Mouse (Mus musculus): ENCODE data around the gene Slc27a3.

The Slc27a3 gene

DNA sequence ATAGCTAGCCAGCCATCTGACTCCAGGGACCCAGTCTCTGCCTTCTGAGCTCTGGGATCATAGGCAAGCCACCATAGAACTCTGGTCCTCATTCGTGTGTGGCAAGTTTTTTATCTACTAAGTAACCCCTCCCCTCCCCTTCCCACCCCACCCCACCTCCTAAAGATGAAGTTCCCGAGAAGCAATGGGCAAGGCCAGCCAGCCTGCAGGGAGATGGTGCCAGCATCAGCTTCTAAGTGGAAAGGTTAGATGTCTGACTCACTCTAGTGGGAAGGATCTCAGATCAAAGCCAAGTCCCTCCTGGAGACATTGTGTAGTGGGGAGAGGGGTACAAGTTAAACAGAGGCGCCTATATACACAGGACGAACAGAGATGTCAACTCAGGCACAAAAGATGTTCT lies 1.3 kb upstream of the Slc27a3 start:
- DNase-seq (ENCODE audit: low spot score in 2 of 2), result no peak

DNA sequence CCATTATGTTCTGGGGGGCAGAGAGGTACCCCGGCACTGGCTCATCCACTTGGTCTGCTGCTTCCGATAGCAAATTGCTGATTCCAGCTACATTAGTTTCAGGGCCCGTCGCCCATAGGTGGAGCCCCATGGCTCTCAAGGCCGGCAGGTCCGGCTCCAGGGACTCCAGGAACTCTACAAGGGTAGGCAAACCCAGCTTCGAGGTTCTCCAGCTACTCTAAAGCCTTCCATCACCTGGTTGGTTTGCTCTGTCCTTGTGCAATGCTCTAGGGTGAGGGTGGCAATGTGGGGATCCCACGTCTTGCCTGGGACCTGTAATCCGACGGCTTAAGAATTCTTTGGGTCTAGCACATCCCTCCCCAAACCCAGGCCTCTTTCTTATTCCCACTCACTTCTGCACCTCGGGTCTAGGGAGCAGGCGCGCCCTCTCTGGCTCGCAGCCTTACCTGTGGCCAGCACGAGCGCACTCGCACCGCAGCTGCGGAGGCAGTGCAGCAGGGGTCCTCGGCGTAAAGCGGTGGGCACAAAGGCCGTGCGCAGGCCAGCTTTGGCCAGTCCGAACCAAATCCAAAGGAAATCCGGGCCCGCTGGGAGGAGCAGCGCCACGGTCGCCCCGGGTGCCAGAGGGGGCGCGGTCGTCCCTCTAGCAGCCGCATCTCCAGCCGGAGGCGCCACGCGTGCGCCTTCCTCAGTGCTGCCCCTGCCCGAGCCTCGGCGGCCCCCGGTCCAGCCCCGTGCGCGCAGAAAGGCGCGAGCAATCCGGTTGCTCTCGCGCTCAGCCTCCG lies 820 bp downstream of the Slc27a3 start:
- no peak for DNase-seq (ENCODE audit: low spot score in 2 of 2)

DNA sequence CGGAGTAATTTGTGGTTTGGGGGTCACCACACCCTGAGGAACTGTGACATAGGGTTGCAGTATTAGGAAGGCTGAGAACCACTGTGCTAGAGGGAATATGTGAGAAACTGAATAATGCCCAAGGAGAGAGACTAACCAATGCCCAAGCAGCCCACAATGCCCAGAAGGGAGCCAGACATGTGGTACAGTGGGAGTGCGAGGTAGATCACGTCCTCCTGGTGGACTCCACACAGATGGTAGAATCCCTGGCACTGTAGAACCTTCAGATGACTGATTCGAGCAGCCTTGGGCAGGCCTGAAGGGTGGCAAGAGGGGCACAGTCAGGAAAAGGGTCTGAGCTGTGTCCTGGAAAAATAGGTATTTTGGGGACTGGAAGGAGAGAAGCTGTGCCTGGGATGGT lies 1.5 kb downstream of the Slc27a3 start:
- no peak for DNase-seq (ENCODE audit: low spot score in 2 of 2)

GRCm38 (mm10) chr3:90387483-90387882 lies 2.3 kb downstream of the Slc27a3 start:
- no peak for DNase-seq (ENCODE audit: low spot score in 2 of 2)

- DNase-seq (ENCODE audit: low spot score in 2 of 2), result no peak
Measured at GRCm38 (mm10) chr3:90386817-90387216, 2.9 kb downstream of the Slc27a3 start.

GRCm38 (mm10) chr3:90384851-90385375 lies 4.8 kb downstream of the Slc27a3 start:
- no peak for DNase-seq (ENCODE audit: low spot score in 2 of 2)

DNA sequence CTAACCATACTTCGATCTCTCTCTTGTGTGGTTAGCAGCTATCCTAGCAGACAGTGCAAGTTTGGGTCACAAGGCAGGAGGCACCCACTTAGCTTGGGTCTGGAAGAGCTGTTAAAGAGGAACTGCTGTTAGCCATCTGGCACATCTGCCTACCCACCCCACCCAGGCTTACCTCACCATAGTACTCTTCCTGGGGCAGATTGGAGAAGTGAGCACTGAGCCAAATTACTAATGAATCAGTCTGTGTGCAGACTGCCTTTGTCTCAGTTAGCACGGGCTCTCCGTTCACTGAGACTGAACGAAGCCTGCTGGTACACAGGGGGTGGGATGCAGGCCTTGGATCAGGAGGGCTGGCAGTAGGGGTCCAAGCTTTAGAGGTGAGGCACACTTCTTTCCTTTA lies 6.0 kb downstream of the Slc27a3 start:
- peak in 1 of 2 experiments; percentile 76 for DNase-seq (ENCODE audit: low spot score in 2 of 2)

- no peak for DNase-seq (ENCODE audit: low spot score in 2 of 2)
Measured at GRCm38 (mm10) chr3:90381727-90382126, 8.0 kb downstream of the Slc27a3 start.

DNA sequence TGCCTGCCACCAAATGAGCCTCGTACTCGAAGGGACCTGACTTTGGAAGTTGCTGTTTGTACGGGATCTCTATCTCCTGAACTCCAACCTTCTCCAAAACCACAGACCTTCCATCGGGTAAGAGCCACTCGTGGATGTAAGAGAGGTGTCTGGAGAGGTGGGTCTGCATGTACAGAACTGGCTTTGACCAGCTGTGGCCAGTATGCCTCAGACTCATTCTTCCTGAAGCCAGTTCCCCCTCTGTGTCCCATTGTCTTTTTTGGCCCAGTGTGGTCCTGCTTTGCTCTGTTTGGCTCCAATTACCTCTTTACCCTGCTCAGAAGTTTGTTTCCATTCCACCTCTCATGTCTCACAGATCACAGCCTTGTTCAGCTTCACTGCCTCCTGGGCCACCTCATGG lies 11.2 kb downstream of the Slc27a3 start:
- no peak for DNase-seq (ENCODE audit: low spot score in 2 of 2)

- no peak for DNase-seq (ENCODE audit: low spot score in 2 of 2)
Measured at GRCm38 (mm10) chr3:90376247-90376585, 13.5 kb downstream of the Slc27a3 start.

DNA sequence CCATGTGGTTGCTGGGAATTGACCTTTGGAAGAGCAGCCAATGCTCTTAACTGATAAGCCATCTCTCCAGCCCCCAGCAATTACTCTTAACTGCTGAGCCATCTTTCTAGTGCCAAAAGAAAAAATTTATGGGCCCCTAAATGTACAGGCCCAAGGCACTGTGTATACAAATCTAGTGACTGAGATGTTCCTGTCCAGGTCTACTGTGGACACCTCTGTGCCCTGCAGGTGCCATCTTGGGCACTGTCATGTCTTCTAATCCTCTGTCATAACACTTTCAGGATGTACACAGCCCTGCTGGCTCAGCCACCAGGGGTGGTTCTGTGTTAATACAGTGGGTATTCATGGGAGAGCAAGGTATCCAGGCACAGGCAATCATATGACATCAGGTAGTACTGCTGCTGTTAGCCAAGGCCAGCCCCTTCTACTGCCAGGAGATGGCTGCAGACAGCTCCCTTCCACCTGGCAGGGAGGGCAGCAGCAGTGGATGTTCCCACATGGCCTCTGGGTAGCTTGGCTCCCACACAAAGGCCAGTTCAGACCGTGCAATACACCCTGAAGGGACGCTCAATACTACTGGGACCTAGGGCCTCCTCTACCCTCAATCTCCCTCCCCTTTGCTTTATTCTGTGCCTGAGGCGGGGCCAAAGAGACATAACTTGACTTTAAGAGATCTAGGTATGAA lies 14.0 kb downstream of the Slc27a3 start:
- DNase-seq (ENCODE audit: low spot score in 2 of 2), result no peak

GRCm38 (mm10) chr3:90374368-90374767 lies 15.4 kb downstream of the Slc27a3 start:
- no peak for DNase-seq (ENCODE audit: low spot score in 2 of 2)

- peak; percentile 73 to 79 for DNase-seq (ENCODE audit: low spot score in 2 of 2)
Measured at GRCm38 (mm10) chr3:90373432-90374028, 16.2 kb downstream of the Slc27a3 start.

DNA sequence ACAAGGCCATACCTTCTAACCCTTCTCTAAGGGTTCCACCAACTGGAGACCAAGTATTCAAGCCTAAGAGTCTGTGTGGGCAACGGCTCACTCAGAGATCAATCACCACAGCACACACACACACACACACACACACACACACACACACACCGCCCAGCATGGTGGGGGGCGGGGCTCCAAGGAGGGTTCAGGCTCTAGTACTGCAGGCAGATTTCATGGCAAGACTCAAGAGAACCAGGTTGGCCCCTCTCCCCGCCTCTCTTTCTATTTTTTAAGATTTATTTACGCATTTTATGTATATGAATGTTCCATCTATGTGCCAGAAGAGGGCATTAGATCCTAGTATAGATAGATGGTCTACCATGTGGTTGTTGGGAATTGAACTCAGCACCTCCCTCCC lies 16.9 kb downstream of the Slc27a3 start:
- DNase-seq (ENCODE audit: low spot score in 2 of 2), result no peak

- DNase-seq (ENCODE audit: low spot score in 2 of 2), result no peak
Measured at GRCm38 (mm10) chr3:90371857-90372256, 17.9 kb downstream of the Slc27a3 start.

- DNase-seq (ENCODE audit: low spot score in 2 of 2), result no peak
Measured at GRCm38 (mm10) chr3:90369041-90369440, 20.7 kb downstream of the Slc27a3 start.

- DNase-seq (ENCODE audit: low spot score in 2 of 2), result no peak
Measured at GRCm38 (mm10) chr3:90367001-90367632, 22.6 kb downstream of the Slc27a3 start.

- no peak for DNase-seq (ENCODE audit: low spot score in 2 of 2)
Measured at GRCm38 (mm10) chr3:90362346-90362745, 27.4 kb downstream of the Slc27a3 start.

GRCm38 (mm10) chr3:90361476-90361875 lies 28.3 kb downstream of the Slc27a3 start:
- DNase-seq (ENCODE audit: low spot score in 2 of 2), result no peak

DNA sequence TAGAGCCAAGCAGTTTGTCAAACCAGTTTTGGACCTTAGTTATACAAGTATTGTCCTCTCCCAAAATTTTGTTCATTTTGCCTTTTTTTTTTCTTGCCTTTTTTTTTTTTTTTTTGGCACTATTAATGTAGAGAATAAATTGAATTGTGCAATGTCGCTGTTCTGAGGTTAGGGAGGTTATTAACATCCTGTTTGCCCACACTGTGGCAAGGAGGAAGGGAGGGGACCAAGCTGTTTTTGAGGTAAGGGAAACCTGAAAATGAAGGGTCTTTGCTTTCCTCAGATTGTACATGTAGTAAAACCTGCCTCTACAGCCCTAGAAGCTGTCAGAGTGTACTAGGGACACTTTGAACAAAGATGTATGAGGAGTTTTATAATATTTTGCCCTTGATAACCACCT lies 30.5 kb downstream of the Slc27a3 start:
- no peak for DNase-seq (ENCODE audit: low spot score in 2 of 2)

- DNase-seq (ENCODE audit: low spot score in 2 of 2), result no peak
Measured at GRCm38 (mm10) chr3:90357959-90358358, 31.8 kb downstream of the Slc27a3 start.

DNA sequence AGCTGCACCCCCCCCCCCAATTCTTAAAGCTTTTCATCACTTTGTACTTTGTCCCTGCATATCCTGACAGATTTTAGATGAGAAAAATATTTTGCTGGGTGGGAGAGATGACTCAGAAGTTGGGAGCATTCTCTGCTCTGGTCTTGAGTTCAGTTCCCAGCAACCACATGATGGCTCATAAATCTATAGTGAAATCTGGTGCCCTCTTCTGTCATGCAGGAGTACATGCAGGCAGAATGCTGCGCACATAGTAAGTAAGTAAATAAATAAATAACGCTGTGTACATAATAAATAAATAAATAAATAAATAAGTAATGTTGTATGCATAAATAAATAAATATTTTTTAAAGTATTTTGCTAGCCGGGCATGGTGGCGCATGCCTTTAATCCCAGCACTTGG lies 41.9 kb downstream of the Slc27a3 start:
- no peak for DNase-seq (ENCODE audit: low spot score in 2 of 2)
